Mouse (Mus musculus) megakaryocyte, embryonic 14.5 days (primary cell): Measurements from ENCODE around the gene Kdm7a.

Source experiments
- FLI1 ChIP-seq: IDR thresholded peaks from 2 replicates; pipeline ENCODE4 v1.6.1; 2012; ENCODE audit warnings: low read length, inconsistent platforms, mixed read lengths
- GATA1 ChIP-seq: IDR thresholded peaks from 3 replicates; pipeline ENCODE4 v1.6.1; 2012; ENCODE audit warnings: mixed read lengths, low read length, inconsistent platforms, borderline replicate concordance

DNA sequence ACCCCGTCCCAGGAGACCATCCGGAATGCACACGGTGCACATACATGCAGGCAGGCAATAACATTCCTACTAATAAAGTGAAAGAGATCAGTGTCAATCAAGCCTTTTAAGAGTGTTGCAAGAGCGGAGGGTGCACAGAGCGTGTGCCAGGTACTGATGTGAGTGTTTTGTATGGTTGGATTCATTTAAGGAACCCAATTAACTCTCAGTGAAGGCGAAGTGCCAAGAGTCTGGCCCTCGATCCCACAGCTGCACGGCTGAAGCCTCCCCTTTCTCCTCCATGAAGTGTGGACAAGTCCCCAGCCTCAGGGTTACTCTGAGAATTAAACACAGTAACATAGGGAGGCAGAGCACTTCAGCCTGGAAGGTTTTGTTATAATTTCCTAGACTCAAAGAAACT lies 48.7 kb upstream of the Kdm7a start:
- TF ChIP-seq GATA1 (no peak), FLI1 (no peak)
